19 mouse cellular contexts compared by ENCODE assay signal in genomic region chr15:103100121-103100520, GRCm38 (mm10).
DNase-seq lines count a peak whose midpoint lies in the region; ATAC-seq and TF ChIP-seq lines count a peak whose summit lies in the region.
"Had no signal": no experiment of that assay in that cellular context is flagged by ENCODE, and none has a peak within 500 bp of the region (broad histone marks: within the 10 kb centered on the region; RNA-seq: fewer than 3 reads in every experiment).

No protein-coding gene starts in this region.

- peaks cover 66% of the 10 kb centered on the region for H3K4me1 ChIP-seq in kidney, embryonic 15.5 days
- H3K4me1 ChIP-seq in hindbrain, embryonic 15.5 days (replicated peaks): peaks cover 31% of the 10 kb centered on the region
- H3K4me1 ChIP-seq in neural tube, embryonic 15.5 days: peaks cover 57% of the 10 kb centered on the region

- no peak overlapping the region for H3K9ac ChIP-seq in kidney, embryonic 15.5 days
- H3K9ac ChIP-seq in hindbrain, embryonic 15.5 days: peak overlapping the region; percentile 14
- no peak overlapping the region for H3K9ac ChIP-seq in neural tube, embryonic 15.5 days (replicated peaks)
- H3K9ac ChIP-seq: heart, embryonic 13.5 days; intestine, embryonic 15.5 days; liver, postnatal 0 days had no signal

- peaks cover 18% of the 10 kb centered on the region for H3K27me3 ChIP-seq in kidney, embryonic 15.5 days
- peaks cover 9% of the 10 kb centered on the region for H3K27me3 ChIP-seq in hindbrain, embryonic 15.5 days
- H3K27me3 ChIP-seq in neural tube, embryonic 15.5 days (replicated peaks): no peaks in the 10 kb centered on the region
- H3K27me3 ChIP-seq: CH12.LX had no signal

- ATAC-seq in kidney, embryonic 15.5 days (replicated peaks; ENCODE audit: low FRiP score): no peak
- ATAC-seq in hindbrain, embryonic 15.5 days (ENCODE audit: low FRiP score, low read depth): no peak
- ATAC-seq in neural tube, embryonic 15.5 days (ENCODE audit: low FRiP score): no peak
- no peak for ATAC-seq in monocyte, adult 5-6 weeks (replicated peaks; ENCODE audit: insufficient number of reproducible peaks, low FRiP score, low TSS enrichment, poor library complexity, severe bottlenecking)
- ATAC-seq: intestine, embryonic 15.5 days; liver, postnatal 0 days had no signal

- no peak for TF ChIP-seq POLR2A in brain, embryonic 14.5 days (IDR thresholded peaks at IDR 0.05; ENCODE audit: borderline replicate concordance, extremely low read depth, insufficient read depth, insufficient read length, poor library complexity, severe bottlenecking)

- no peak for DNase-seq in kidney, postnatal 14 days
- DNase-seq in brain, embryonic 14.5 days (ENCODE audit: low read depth): peak; percentile 52
- DNase-seq in adrenal gland, adult (ENCODE audit: inconsistent age in 2 of 2, low spot score in 1 of 2): no peak
- DNase-seq: adrenal gland, postnatal 36 days; cerebellum, adult 9-10 months; gastrocnemius, postnatal 10 days; heart, adult 18-20 months; liver, postnatal 0 days; lung, postnatal 14 days; right cerebral cortex, adult 18-20 months had no signal

- no peak overlapping the region for H3K27ac ChIP-seq in kidney, embryonic 15.5 days
- H3K27ac ChIP-seq in hindbrain, embryonic 15.5 days (replicated peaks): peak overlapping the region; percentile 57
- H3K27ac ChIP-seq in neural tube, embryonic 15.5 days (replicated peaks): peak overlapping the region; percentile 18; the same call in 1 of the 2 replicates
- H3K27ac ChIP-seq: embryonic facial prominence, embryonic 10.5 days; heart, embryonic 13.5 days; intestine, embryonic 15.5 days; layer of hippocampus, adult 2 months had no signal

- H3K4me2 ChIP-seq in kidney, embryonic 15.5 days: 0 out of 2 replicates have a peak overlapping the region, but pooled peaks have one; percentile 15
- H3K4me2 ChIP-seq in hindbrain, embryonic 15.5 days: peak overlapping the region; percentile 69
- H3K4me2 ChIP-seq in neural tube, embryonic 15.5 days: peak overlapping the region; percentile 39
- H3K4me2 ChIP-seq: heart, embryonic 13.5 days had no signal

- H3K36me3 ChIP-seq in kidney, embryonic 15.5 days: no peaks in the 10 kb centered on the region
- no peaks in the 10 kb centered on the region for H3K36me3 ChIP-seq in hindbrain, embryonic 15.5 days
- H3K36me3 ChIP-seq in neural tube, embryonic 15.5 days: no peaks in the 10 kb centered on the region
- H3K36me3 ChIP-seq: embryonic facial prominence, embryonic 10.5 days; heart, embryonic 13.5 days; intestine, embryonic 15.5 days had no signal

- 68% methylated on average over 4 of the region's 4 CpGs for WGBS in kidney, embryonic 15.5 days
- 31% methylated on average over 4 of the region's 4 CpGs for WGBS in hindbrain, embryonic 15.5 days
- 24% methylated on average over 4 of the region's 4 CpGs for WGBS in neural tube, embryonic 15.5 days

- no peak overlapping the region for H3K4me3 ChIP-seq in kidney, embryonic 15.5 days (replicated peaks)
- H3K4me3 ChIP-seq in hindbrain, embryonic 15.5 days: peak overlapping the region; percentile 20
- H3K4me3 ChIP-seq in neural tube, embryonic 15.5 days (replicated peaks): peak overlapping the region; percentile 9; the same call in 1 of the 2 replicates
- H3K4me3 ChIP-seq: embryonic facial prominence, embryonic 10.5 days; heart, embryonic 13.5 days; intestine, embryonic 15.5 days; layer of hippocampus, adult 2 months had no signal

- TF ChIP-seq CTCF in brain, embryonic 14.5 days (IDR thresholded peaks at IDR 0.05; ENCODE audit: borderline replicate concordance, extremely low read depth, insufficient read depth, insufficient read length): no peak

- no peaks in the 10 kb centered on the region for H3K9me3 ChIP-seq in kidney, embryonic 15.5 days (replicated peaks)
- no peaks in the 10 kb centered on the region for H3K9me3 ChIP-seq in hindbrain, embryonic 15.5 days
- H3K9me3 ChIP-seq in neural tube, embryonic 15.5 days (replicated peaks): no peaks in the 10 kb centered on the region
- H3K9me3 ChIP-seq: embryonic facial prominence, embryonic 10.5 days; heart, embryonic 13.5 days; intestine, embryonic 15.5 days had no signal

Comparison
In these comparisons a context has a peak if more than half of its experiments do, and no peak if none do; other contexts are left out.
1. H3K4me2 ChIP-seq: peak in every context shown above with its lines; median percentile 69 in hindbrain, embryonic 15.5 days; 39 in neural tube, embryonic 15.5 days; 15 in kidney, embryonic 15.5 days.